Mouse (Mus musculus) kidney, adult 2 months (tissue): ENCODE measurements at regions not wholly inside any gene's neighbourhood (a gene's known extent, or its start where the extent isn't known, plus 50 kb on each side); places are given as distances from the start of the nearest gene placed in this dataset.

Source experiments
- CTCF ChIP-seq: fragments of 200-500 bp; conservative IDR thresholded peaks from 2 replicates; pipeline ENCODE4 v1.5.1; 2011; ENCODE audit warnings: low read depth, mild to moderate bottlenecking, control low read depth, low read length, moderate library complexity, mixed read lengths; ENCODE audit not compliant: insufficient read depth, insufficient read length
- POLR2A ChIP-seq: fragments of 200-500 bp; IDR thresholded peaks from one replicate; pipeline ENCODE4 v1.6.1; 2011; ENCODE audit warnings: low read depth, low read length, control low read depth

- TF ChIP-seq CTCF (no peak), POLR2A (no peak)
These were observed 609.9 kb downstream of the Efnb2 start for GRCm38 (mm10) chr8:8051186-8051585.
